Mouse (Mus musculus): ENCODE measurements around the gene Palm2. TPM values are rescaled to one million over a fixed set of nuclear protein-coding genes. Genes with fewer than 3 reads are reported as not detected.
A peak's percentile ranks its signal among the peaks of the same experiment; 100 is the strongest.

Gene Palm2
- polyA plus RNA-seq, 1 experiment from 2014 or later = 7.5 TPM

- Histone ChIP-seq H3K4me1 (ENCODE audit: insufficient read depth) (no peaks in the 10 kb centered on the region), H3K36me3 (ENCODE audit: insufficient read depth) (no peaks in the 10 kb centered on the region), H3K4me3 (ENCODE audit: low read depth, low read length) (no peak overlapping the region), H3K4me2 (no peak overlapping the region), H3K9ac (no peak overlapping the region), H3K27ac (ENCODE audit: low read depth) (no peak overlapping the region), H3K27me3 (ENCODE audit: insufficient read depth, low read length) (no peaks in the 10 kb centered on the region), H3K9me3 (ENCODE audit: low read depth, low read length) (no peaks in the 10 kb centered on the region)
- no peak for DNase-seq
- TF ChIP-seq CTCF (IDR thresholded peaks at IDR 0.05; ENCODE audit: low read depth) = no peak
- 63% methylated on average over 1 of the region's 1 CpGs for WGBS
- ATAC-seq (ENCODE audit: insufficient read depth) = no peak
Measured at GRCm38 (mm10) chr4:57625756-57626155, 191.7 kb downstream of the Palm2 start.

GRCm38 (mm10) chr4:57626921-57627320 is 192.9 kb downstream of the Palm2 start:
- Histone ChIP-seq H3K4me1 (ENCODE audit: insufficient read depth) (no peaks in the 10 kb centered on the region), H3K9me3 (ENCODE audit: low read depth, low read length) (no peaks in the 10 kb centered on the region), H3K27ac (ENCODE audit: low read depth) (no peak overlapping the region)

GRCm38 (mm10) chr4:57632386-57632785 is 198.3 kb downstream of the Palm2 start:
- no peak for TF ChIP-seq CTCF (IDR thresholded peaks at IDR 0.05; ENCODE audit: low read depth)
- H3K4me1 ChIP-seq (ENCODE audit: insufficient read depth) = no peaks in the 10 kb centered on the region
- no peak overlapping the region for H3K9ac ChIP-seq
- H3K36me3 ChIP-seq (ENCODE audit: insufficient read depth) = no peaks in the 10 kb centered on the region
- WGBS = 83% methylated on average over 5 of the region's 5 CpGs
- DNase-seq (no peak), ATAC-seq (ENCODE audit: insufficient read depth) (no peak)
- H3K4me2 ChIP-seq = no peak overlapping the region
- no peak overlapping the region for H3K4me3 ChIP-seq (ENCODE audit: low read depth, low read length)
- no peak overlapping the region for H3K27ac ChIP-seq (ENCODE audit: low read depth)
- no peaks in the 10 kb centered on the region for H3K9me3 ChIP-seq (ENCODE audit: low read depth, low read length)
- no peaks in the 10 kb centered on the region for H3K27me3 ChIP-seq (ENCODE audit: insufficient read depth, low read length)

More at GRCm38 (mm10) chr4:57626921-57627320, 192.9 kb downstream of the Palm2 start:
- DNase-seq (no peak), ATAC-seq (ENCODE audit: insufficient read depth) (no peak)
- H3K27me3 ChIP-seq (ENCODE audit: insufficient read depth, low read length) = no peaks in the 10 kb centered on the region
- no peak for TF ChIP-seq CTCF (IDR thresholded peaks at IDR 0.05; ENCODE audit: low read depth)
- no peak overlapping the region for H3K4me3 ChIP-seq (ENCODE audit: low read depth, low read length)
- H3K9ac ChIP-seq = no peak overlapping the region
- no peak overlapping the region for H3K4me2 ChIP-seq
- 89% methylated on average over 5 of the region's 5 CpGs for WGBS
- H3K36me3 ChIP-seq (ENCODE audit: insufficient read depth) = no peaks in the 10 kb centered on the region

GRCm38 (mm10) chr4:57633052-57633451 is 199.0 kb downstream of the Palm2 start:
- DNase-seq = no peak
- no peaks in the 10 kb centered on the region for H3K27me3 ChIP-seq (ENCODE audit: insufficient read depth, low read length)
- no peak overlapping the region for H3K4me3 ChIP-seq (ENCODE audit: low read depth, low read length)
- no peaks in the 10 kb centered on the region for H3K36me3 ChIP-seq (ENCODE audit: insufficient read depth)
- H3K4me2 ChIP-seq = no peak overlapping the region
- no peak for ATAC-seq (ENCODE audit: insufficient read depth)
- no peak for TF ChIP-seq CTCF (IDR thresholded peaks at IDR 0.05; ENCODE audit: low read depth)
- H3K9me3 ChIP-seq (ENCODE audit: low read depth, low read length) = no peaks in the 10 kb centered on the region
- no peak overlapping the region for H3K9ac ChIP-seq
- no peak overlapping the region for H3K27ac ChIP-seq (ENCODE audit: low read depth)
- no peaks in the 10 kb centered on the region for H3K4me1 ChIP-seq (ENCODE audit: insufficient read depth)
- WGBS = 88% methylated on average over 7 of the region's 7 CpGs

GRCm38 (mm10) chr4:57634956-57635355 is 200.9 kb downstream of the Palm2 start:
- Histone ChIP-seq H3K4me2 (no peak overlapping the region), H3K9me3 (ENCODE audit: low read depth, low read length) (no peaks in the 10 kb centered on the region), H3K36me3 (ENCODE audit: insufficient read depth) (no peaks in the 10 kb centered on the region), H3K4me1 (ENCODE audit: insufficient read depth) (no peaks in the 10 kb centered on the region), H3K4me3 (ENCODE audit: low read depth, low read length) (no peak overlapping the region), H3K27ac (ENCODE audit: low read depth) (no peak overlapping the region), H3K9ac (no peak overlapping the region), H3K27me3 (ENCODE audit: insufficient read depth, low read length) (no peaks in the 10 kb centered on the region)
- ATAC-seq (ENCODE audit: insufficient read depth) = no peak
- DNase-seq = no peak
- TF ChIP-seq CTCF (IDR thresholded peaks at IDR 0.05; ENCODE audit: low read depth) = no peak
- WGBS = 58% methylated on average over 1 of the region's 1 CpGs

GRCm38 (mm10) chr4:57636782-57637482 is 202.9 kb downstream of the Palm2 start:
- ATAC-seq (ENCODE audit: insufficient read depth) (no peak), DNase-seq (peak; percentile 52)

GRCm38 (mm10) chr4:57637636-57638386 is 203.8 kb downstream of the Palm2 start:
- Histone ChIP-seq H3K27me3 (ENCODE audit: insufficient read depth, low read length) (no peaks in the 10 kb centered on the region), H3K4me3 (ENCODE audit: low read depth, low read length) (peak overlapping the region; percentile 1; the same call in 1 of the 2 replicates), H3K27ac (ENCODE audit: low read depth) (no peak overlapping the region), H3K36me3 (ENCODE audit: insufficient read depth) (no peaks in the 10 kb centered on the region), H3K4me1 (ENCODE audit: insufficient read depth) (no peaks in the 10 kb centered on the region), H3K9ac (no peak overlapping the region), H3K9me3 (ENCODE audit: low read depth, low read length) (no peaks in the 10 kb centered on the region), H3K4me2 (peak overlapping the region; percentile 50)
- 23% methylated on average over 24 of the region's 24 CpGs for WGBS
- TF ChIP-seq CTCF (IDR thresholded peaks at IDR 0.05; ENCODE audit: low read depth) = no peak
- peak; percentile 62 for ATAC-seq (ENCODE audit: insufficient read depth)
- DNase-seq = peak; percentile 45

More at GRCm38 (mm10) chr4:57636782-57637482, 202.9 kb downstream of the Palm2 start:
- no peaks in the 10 kb centered on the region for H3K4me1 ChIP-seq (ENCODE audit: insufficient read depth)
- TF ChIP-seq CTCF (IDR thresholded peaks at IDR 0.05; ENCODE audit: low read depth) = no peak
- no peak overlapping the region for H3K9ac ChIP-seq
- no peaks in the 10 kb centered on the region for H3K27me3 ChIP-seq (ENCODE audit: insufficient read depth, low read length)
- H3K9me3 ChIP-seq (ENCODE audit: low read depth, low read length) = no peaks in the 10 kb centered on the region
- no peak overlapping the region for H3K27ac ChIP-seq (ENCODE audit: low read depth)
- 48% methylated on average over 9 of the region's 9 CpGs for WGBS
- H3K4me2 ChIP-seq = no peak overlapping the region
- H3K36me3 ChIP-seq (ENCODE audit: insufficient read depth) = no peaks in the 10 kb centered on the region
- no peak overlapping the region for H3K4me3 ChIP-seq (ENCODE audit: low read depth, low read length)
